In the genomic region with DNA sequence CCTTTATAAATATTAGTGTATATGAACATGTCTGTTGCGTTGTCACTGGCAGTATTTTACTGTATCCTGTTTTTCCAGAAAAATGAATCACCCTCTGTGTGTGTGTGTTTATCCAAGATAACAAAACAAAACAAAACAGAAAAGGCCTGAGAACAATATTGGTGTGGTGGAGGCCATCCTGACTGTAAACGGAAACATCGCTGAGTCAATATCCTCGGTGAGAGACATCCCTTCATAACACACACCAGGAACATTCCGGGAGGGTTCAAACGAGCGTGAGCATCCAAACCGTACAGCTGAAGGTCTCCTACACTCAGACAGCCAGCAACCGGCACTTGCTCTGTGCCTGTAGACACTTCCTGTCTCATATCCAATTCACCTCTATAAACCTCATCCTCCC, we compare ENCODE assay signal across 12 mouse cellular contexts. TPM values are rescaled to one million over a fixed set of nuclear protein-coding genes. Genes with fewer than 3 reads are reported as not detected.
DNase-seq lines count a peak whose midpoint lies in the region; ATAC-seq lines count a peak whose summit lies in the region.
"Had no signal": no experiment of that assay in that cellular context is flagged by ENCODE, and none has a peak within 500 bp of the region (broad histone marks: within the 10 kb centered on the region; RNA-seq: fewer than 3 reads in every experiment).

No protein-coding gene starts in this region.

- no peak for ATAC-seq in liver, embryonic 12.5 days
- 0 out of 2 replicates have a peak, but pooled peaks have one; percentile 35 for ATAC-seq in heart, embryonic 15.5 days (replicated peaks; ENCODE audit: insufficient number of reproducible peaks, insufficient read depth, low FRiP score, low read depth)

- 37% methylated on average over 9 of the region's 9 CpGs for WGBS in liver, embryonic 12.5 days (ENCODE audit: insufficient replicate concordance)
- 55% methylated on average over 9 of the region's 9 CpGs for WGBS in heart, embryonic 15.5 days

- H3K4me1 ChIP-seq in liver, embryonic 12.5 days: no peaks in the 10 kb centered on the region
- peaks cover 16% of the 10 kb centered on the region for H3K4me1 ChIP-seq in heart, embryonic 15.5 days (replicated peaks)

- H3K36me3 ChIP-seq in liver, embryonic 12.5 days: no peaks in the 10 kb centered on the region
- H3K36me3 ChIP-seq in heart, embryonic 15.5 days: no peaks in the 10 kb centered on the region
- H3K36me3 ChIP-seq: forebrain, embryonic 12.5 days had no signal

- no peak overlapping the region for H3K4me3 ChIP-seq in liver, embryonic 12.5 days
- H3K4me3 ChIP-seq in heart, embryonic 15.5 days: no peak overlapping the region
- H3K4me3 ChIP-seq: forebrain, embryonic 12.5 days had no signal

- no peaks in the 10 kb centered on the region for H3K9me3 ChIP-seq in liver, embryonic 12.5 days (replicated peaks)
- H3K9me3 ChIP-seq in heart, embryonic 15.5 days (replicated peaks): no peaks in the 10 kb centered on the region
- H3K9me3 ChIP-seq: forebrain, embryonic 12.5 days had no signal

- no peak overlapping the region for H3K27ac ChIP-seq in liver, embryonic 12.5 days
- peak overlapping the region; percentile 70 for H3K27ac ChIP-seq in heart, embryonic 15.5 days
- H3K27ac ChIP-seq: forebrain, embryonic 12.5 days had no signal

- H3K27me3 ChIP-seq in liver, embryonic 12.5 days (replicated peaks): no peaks in the 10 kb centered on the region
- no peaks in the 10 kb centered on the region for H3K27me3 ChIP-seq in heart, embryonic 15.5 days
- H3K27me3 ChIP-seq: CH12.LX; forebrain, embryonic 12.5 days had no signal

- H3K4me2 ChIP-seq in liver, embryonic 12.5 days: no peak overlapping the region
- peak overlapping the region; percentile 10; the same call in 1 of the 2 replicates for H3K4me2 ChIP-seq in heart, embryonic 15.5 days
- H3K4me2 ChIP-seq: forebrain, embryonic 12.5 days; midbrain, embryonic 11.5 days had no signal

- DNase-seq in liver: peak; percentile 4
- peak; percentile 45 for DNase-seq in kidney, postnatal 10 days
- DNase-seq in lung, postnatal 14 days: peak; percentile 21
- no peak for DNase-seq in spleen, postnatal 14 days (ENCODE audit: low spot score in 2 of 2)
- no peak for DNase-seq in left cerebral cortex, adult 8-10 months (ENCODE audit: low spot score in 2 of 2)
- DNase-seq: embryo, embryonic 11 days; right cerebral cortex, adult 18-20 months had no signal

- no peak overlapping the region for H3K9ac ChIP-seq in liver, embryonic 12.5 days
- no peak overlapping the region for H3K9ac ChIP-seq in heart, embryonic 15.5 days
- H3K9ac ChIP-seq: forebrain, embryonic 12.5 days had no signal

RNA-seq across cellular contexts. Expression of gene Wwtr1, which starts 31.6 kb away (rescaled TPM):
- 2.0 TPM in 2 replicates for polyA plus RNA-seq in liver, embryonic 12.5 days (2016; fragmentation: Nextera tagmentation; extraction: Ambion mirVana)
- 18.2 and 18.6 TPM in 2 replicates for polyA plus RNA-seq in heart, embryonic 15.5 days (2015; fragmentation: Nextera tagmentation; extraction: Ambion mirVana)
- total RNA-seq in left cerebral cortex, adult 8-10 months (2022): 10 to 100 TPM; 11.3 to 13.5 (median 12.4) TPM

Comparison
In these comparisons a context has a peak if more than half of its experiments do, and no peak if none do; other contexts are left out.
1. DNase-seq: peak in liver (single experiment), kidney, postnatal 10 days (single experiment) and lung, postnatal 14 days (single experiment); none in spleen, postnatal 14 days (0 of 2) and left cerebral cortex, adult 8-10 months (0 of 2).